Mouse (Mus musculus) stomach, embryonic 16.5 days (tissue): ENCODE measurements around the gene Gabbr2. TPM values are rescaled to one million over a fixed set of nuclear protein-coding genes. Genes with fewer than 3 reads are reported as not detected.
"Not testable (repeated sequence)": the region's sequence is repeated elsewhere in the genome, so short reads cannot be mapped to it uniquely, and the experiment has no call there.

Experiments
- ATAC-seq: fragments of 200-750 bp; cut with Nextera tagmentation; 2 replicates; pipeline ENCODE4 v1.8.0; 2017; ENCODE audit warnings: moderate number of reproducible peaks, moderate TSS enrichment; ENCODE audit not compliant: insufficient read depth, low FRiP score
- H3K27ac ChIP-seq: fragments of 300-500 bp; sonication (generic); 2 replicates; pipeline ENCODE4 v1.5.1; 2014; ENCODE audit warnings: low read length
- H3K27me3 ChIP-seq: fragments of 300-500 bp; sonication (generic); 2 replicates; pipeline ENCODE4 v1.6.1; 2014; ENCODE audit warnings: low read length, control low read depth, mixed read lengths; ENCODE audit not compliant: control insufficient read depth, insufficient read depth
- H3K36me3 ChIP-seq: fragments of 300-500 bp; sonication (generic); 2 replicates; pipeline ENCODE4 v1.6.1; 2014; ENCODE audit warnings: low read length; ENCODE audit not compliant: control insufficient read depth, insufficient read depth
- H3K4me1 ChIP-seq: fragments of 300-500 bp; sonication (generic); 2 replicates; pipeline ENCODE4 v1.6.1; 2014; ENCODE audit warnings: low read length, control low read depth, mixed read lengths; ENCODE audit not compliant: control insufficient read depth, insufficient read depth
- H3K4me2 ChIP-seq: fragments of 300-500 bp; sonication (generic); 2 replicates; pipeline ENCODE4 v1.6.1; 2014; ENCODE audit warnings: low read depth, low read length, mixed read lengths
- H3K4me3 ChIP-seq: fragments of 300-500 bp; sonication (generic); replicated peaks from 2 replicates; pipeline ENCODE4 v1.5.1; 2014; ENCODE audit warnings: mild to moderate bottlenecking, low read length
- H3K9ac ChIP-seq: fragments of 300-500 bp; sonication (generic); 2 replicates; pipeline ENCODE4 v1.6.1; 2014; ENCODE audit warnings: low read length
- H3K9me3 ChIP-seq: fragments of 300-500 bp; sonication (generic); replicated peaks from 2 replicates; pipeline ENCODE4 v1.6.1; 2016; ENCODE audit warnings: low read length, control low read depth; ENCODE audit not compliant: control insufficient read depth
- WGBS: fragments of 180-500 bp; shearing (Covaris S2); extraction: QIAGEN DNeasy Blood & Tissue Kit; methylation state at CpG from one replicate; pipeline ENCODE4 v1.1.7; 2014; 5-methylcytosine and 5-hydroxymethylcytosine counted together
- polyA plus RNA-seq: library from polyadenylated mRNA; unstranded; fragments of >200 nt; fragmentation: Nextera tagmentation; extraction: Ambion mirVana; gene quantifications from 2 replicates; pipeline ENCODE4 v1.2.1, GENCODE M21; 2015

Gabbr2 gene
- polyA plus RNA-seq, 1 experiment from 2014 or later = 0.10 TPM

DNA sequence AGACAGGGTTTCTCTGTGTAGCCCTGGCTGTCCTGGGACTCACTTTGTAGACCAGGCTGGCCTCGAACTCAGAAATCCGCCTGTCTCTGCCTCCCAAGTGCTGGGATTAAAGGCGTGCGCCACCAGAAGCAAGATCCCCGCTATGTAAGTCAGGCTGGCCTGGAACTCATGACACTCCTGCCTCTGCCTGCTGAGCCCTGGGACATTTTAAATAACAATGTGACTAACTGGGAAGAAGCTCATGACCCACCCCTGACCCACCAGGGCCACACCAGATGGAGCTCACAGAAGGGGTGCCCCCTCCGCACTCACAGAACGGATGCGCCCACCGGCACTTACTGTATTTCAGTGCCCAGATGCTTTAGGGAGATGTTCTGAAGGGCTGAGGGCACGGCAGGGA, 354.4 kb downstream of the Gabbr2 start:
- H3K4me3 ChIP-seq, H3K4me2 ChIP-seq, H3K36me3 ChIP-seq, H3K27me3 ChIP-seq, H3K9ac ChIP-seq, H3K4me1 ChIP-seq, H3K27ac ChIP-seq, ATAC-seq, H3K9me3 ChIP-seq: not testable (repeated sequence)
- 91% methylated on average over 10 of the region's 10 CpGs for WGBS

- Histone ChIP-seq H3K27ac (no peak overlapping the region), H3K4me1 (0 out of 2 replicates have a peak, but pooled peaks cover 2% of the 10 kb centered on the region), H3K9ac (no peak overlapping the region), H3K9me3 (no peaks in the 10 kb centered on the region), H3K27me3 (no peaks in the 10 kb centered on the region), H3K4me3 (no peak overlapping the region), H3K36me3 (no peaks in the 10 kb centered on the region), H3K4me2 (no peak overlapping the region)
- WGBS = 76% methylated on average over 16 of the region's 16 CpGs
- ATAC-seq = no peak
Measured at GRCm38 (mm10) chr4:46635702-46636430, 355.8 kb downstream of the Gabbr2 start.

- H3K27me3 ChIP-seq = no peaks in the 10 kb centered on the region
- WGBS = 48% methylated on average over 6 of the region's 6 CpGs
- no peak overlapping the region for H3K4me2 ChIP-seq
- H3K27ac ChIP-seq = no peak overlapping the region
- H3K4me1 ChIP-seq = 0 out of 2 replicates have a peak, but pooled peaks cover 2% of the 10 kb centered on the region
- no peak for ATAC-seq
- H3K36me3 ChIP-seq = no peaks in the 10 kb centered on the region
- no peak overlapping the region for H3K9ac ChIP-seq
- no peak overlapping the region for H3K4me3 ChIP-seq
- H3K9me3 ChIP-seq = no peaks in the 10 kb centered on the region
Measured at GRCm38 (mm10) chr4:46634881-46635280, 356.8 kb downstream of the Gabbr2 start.

- peak overlapping the region; percentile 62; the same call in 1 of the 2 replicates for H3K27ac ChIP-seq
- H3K27me3 ChIP-seq, H3K4me1 ChIP-seq, H3K9ac ChIP-seq, H3K36me3 ChIP-seq, H3K4me2 ChIP-seq, H3K9me3 ChIP-seq, H3K4me3 ChIP-seq: not testable (repeated sequence)
- ATAC-seq = peak; percentile 62; the same call in 1 of the 2 replicates
- WGBS = 59% methylated on average over 6 of the region's 6 CpGs
Measured at GRCm38 (mm10) chr4:46633565-46633964, 358.1 kb downstream of the Gabbr2 start.

GRCm38 (mm10) chr4:46632465-46632864, 359.2 kb downstream of the Gabbr2 start:
- H3K4me3 ChIP-seq = no peak overlapping the region
- H3K27ac ChIP-seq = no peak overlapping the region
- H3K9me3 ChIP-seq = no peaks in the 10 kb centered on the region
- no peak overlapping the region for H3K9ac ChIP-seq
- WGBS = 73% methylated on average over 2 of the region's 2 CpGs
- H3K4me2 ChIP-seq = no peak overlapping the region
- no peaks in the 10 kb centered on the region for H3K27me3 ChIP-seq
- H3K36me3 ChIP-seq = no peaks in the 10 kb centered on the region
- no peak for ATAC-seq
- peaks cover 3% of the 10 kb centered on the region; the same call in 1 of the 2 replicates for H3K4me1 ChIP-seq

DNA sequence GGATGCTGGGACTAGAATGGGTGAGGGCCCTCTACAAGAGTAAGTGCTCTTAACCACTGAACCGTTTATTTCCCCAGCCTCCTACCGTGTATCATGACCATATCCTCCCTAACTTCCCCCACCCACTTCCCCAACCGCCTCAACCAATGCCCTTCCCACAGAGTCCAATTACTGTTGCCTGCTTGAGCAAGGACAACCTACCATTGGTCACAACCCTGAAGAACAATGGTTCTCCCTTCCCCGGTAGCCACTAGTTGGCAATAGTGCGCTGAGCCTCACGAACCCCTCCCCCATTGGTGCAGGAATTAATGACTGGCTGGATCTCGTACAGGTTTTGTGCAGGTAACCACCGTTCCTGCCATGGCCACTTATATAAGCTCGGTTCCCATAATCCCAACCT, 361.3 kb downstream of the Gabbr2 start:
- Histone ChIP-seq H3K4me2 (no peak overlapping the region), H3K27me3 (no peaks in the 10 kb centered on the region), H3K9me3 (no peaks in the 10 kb centered on the region), H3K9ac (no peak overlapping the region), H3K27ac (no peak overlapping the region), H3K4me1 (peaks cover 3% of the 10 kb centered on the region; the same call in 1 of the 2 replicates), H3K4me3 (no peak overlapping the region), H3K36me3 (no peaks in the 10 kb centered on the region)
- no peak for ATAC-seq
- 57% methylated on average over 9 of the region's 9 CpGs for WGBS

GRCm38 (mm10) chr4:46628873-46629272, 362.8 kb downstream of the Gabbr2 start:
- H3K27ac ChIP-seq = no peak overlapping the region
- H3K27me3 ChIP-seq = no peaks in the 10 kb centered on the region
- no peak overlapping the region for H3K4me3 ChIP-seq
- ATAC-seq = no peak; the same call in 1 of the 2 replicates
- 17% methylated on average over 9 of the region's 9 CpGs for WGBS
- H3K9me3 ChIP-seq = no peaks in the 10 kb centered on the region
- H3K4me1 ChIP-seq = peaks cover 3% of the 10 kb centered on the region; the same call in 1 of the 2 replicates
- H3K9ac ChIP-seq = no peak overlapping the region
- H3K4me2 ChIP-seq = no peak overlapping the region
- H3K36me3 ChIP-seq = no peaks in the 10 kb centered on the region

GRCm38 (mm10) chr4:46628081-46628480, 363.6 kb downstream of the Gabbr2 start:
- Histone ChIP-seq H3K27ac (no peak overlapping the region), H3K4me2 (no peak overlapping the region), H3K9ac (no peak overlapping the region), H3K4me3 (no peak overlapping the region), H3K36me3 (no peaks in the 10 kb centered on the region), H3K9me3 (no peaks in the 10 kb centered on the region), H3K27me3 (no peaks in the 10 kb centered on the region), H3K4me1 (peaks cover 3% of the 10 kb centered on the region; the same call in 1 of the 2 replicates)
- ATAC-seq = no peak
- 72% methylated on average over 11 of the region's 11 CpGs for WGBS

- Histone ChIP-seq H3K4me1 (peaks cover 3% of the 10 kb centered on the region; the same call in 1 of the 2 replicates), H3K9ac (no peak overlapping the region), H3K27me3 (no peaks in the 10 kb centered on the region), H3K4me2 (no peak overlapping the region), H3K9me3 (no peaks in the 10 kb centered on the region), H3K36me3 (no peaks in the 10 kb centered on the region), H3K27ac (no peak overlapping the region), H3K4me3 (no peak overlapping the region)
- ATAC-seq = no peak
- WGBS = 83% methylated on average over 10 of the region's 10 CpGs
Measured at GRCm38 (mm10) chr4:46625101-46625500, 366.6 kb downstream of the Gabbr2 start.
